Mouse (Mus musculus) bone marrow macrophage, adult 2 months (primary cell): ENCODE data around the gene Cd72.

Experiments used
- CTCF ChIP-seq: IDR thresholded peaks from 2 replicates; pipeline ENCODE4 v1.5.1; 2012; ENCODE audit warnings: low read depth, mild to moderate bottlenecking, low read length, moderate library complexity
- POLR2A ChIP-seq: IDR thresholded peaks from 2 replicates; pipeline ENCODE4 v1.6.1; 2012; ENCODE audit warnings: mild to moderate bottlenecking, low read depth, low read length, borderline replicate concordance

DNA sequence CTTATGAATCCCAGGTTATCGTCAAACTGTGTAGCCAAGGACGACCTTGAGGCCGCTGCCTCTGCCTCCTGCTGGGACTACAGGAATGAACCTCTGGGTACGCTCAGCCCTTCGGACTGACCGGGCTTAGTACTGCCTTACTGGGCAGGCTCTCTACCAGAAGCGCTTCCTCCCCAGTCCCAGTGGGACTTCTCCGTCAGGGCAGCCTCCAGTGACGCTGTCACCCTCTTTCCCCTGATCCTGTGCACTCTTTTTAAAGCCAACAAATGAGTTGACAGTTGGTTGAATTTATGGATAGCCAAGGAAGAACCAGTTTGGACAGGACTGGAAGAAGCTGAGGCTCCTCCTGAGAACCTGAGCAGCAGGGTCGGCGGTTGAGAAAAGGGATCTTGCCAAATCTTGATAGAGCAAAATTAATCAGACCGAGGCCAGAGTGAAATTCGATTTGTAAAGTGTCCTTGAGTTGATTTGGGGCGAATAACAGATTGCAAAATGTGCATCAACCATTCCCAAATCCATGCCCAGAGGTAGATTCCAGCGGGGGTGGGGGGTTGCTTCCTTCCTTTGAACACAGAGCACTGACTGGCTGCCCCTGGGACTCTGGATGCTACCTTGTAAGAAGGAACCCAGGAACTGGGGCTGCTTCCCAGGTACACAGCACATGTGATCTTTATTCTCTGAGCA, 35.3 kb downstream of the Cd72 start:
- TF ChIP-seq POLR2A (no peak), CTCF (no peak)
